Mouse (Mus musculus): Measurements from ENCODE around the gene 2310022A10Rik.

GRCm38 (mm10) chr7:27514961-27515360 lies 38.1 kb upstream of the 2310022A10Rik start:
- TF ChIP-seq GATA1 (IDR thresholded peaks at IDR 0.05; ENCODE audit: low read length): no peak
- TF ChIP-seq TAL1 (IDR thresholded peaks at IDR 0.05; ENCODE audit: low read length): no peak
